19 mouse cellular contexts compared by ENCODE assay signal in the genomic region with DNA sequence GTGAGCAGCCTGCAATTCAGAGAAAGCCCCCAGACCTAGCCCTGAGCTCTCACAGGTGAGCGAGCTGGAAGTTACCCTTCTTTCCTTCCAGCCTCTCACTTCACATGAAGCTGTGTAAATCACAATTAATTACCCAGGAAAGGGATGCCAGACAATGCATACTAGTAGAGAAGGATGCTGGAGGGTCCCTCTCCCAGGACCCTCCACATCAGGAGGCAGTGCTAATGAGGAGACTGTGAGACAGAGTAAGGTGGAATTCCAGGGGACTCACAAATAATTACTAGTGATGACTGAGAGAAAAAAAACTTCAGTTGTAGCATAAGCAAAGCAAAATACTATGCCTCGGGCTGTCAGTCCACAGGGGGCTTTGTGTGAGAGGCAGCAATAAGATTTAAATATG.
"Had no signal": no experiment of that assay in that cellular context is flagged by ENCODE, and none has a peak within 500 bp of the region (broad histone marks: within the 10 kb centered on the region; RNA-seq: fewer than 3 reads in every experiment).

No protein-coding gene starts in this region.

- H3K4me1 ChIP-seq: kidney, embryonic 15.5 days; liver, embryonic 13.5 days; neural tube, embryonic 12.5 days; neural tube, embryonic 15.5 days had no signal

- H3K4me2 ChIP-seq: kidney, embryonic 15.5 days; liver, embryonic 13.5 days; neural tube, embryonic 12.5 days; neural tube, embryonic 15.5 days had no signal

- H3K4me3 ChIP-seq: kidney, embryonic 15.5 days; left cerebral cortex, adult 2 months; liver, embryonic 13.5 days; neural tube, embryonic 12.5 days; neural tube, embryonic 15.5 days had no signal

- H3K9me3 ChIP-seq: kidney, embryonic 15.5 days; liver, embryonic 13.5 days; neural tube, embryonic 12.5 days; neural tube, embryonic 15.5 days had no signal

- H3K36me3 ChIP-seq: kidney, embryonic 15.5 days; liver, embryonic 13.5 days; neural tube, embryonic 12.5 days; neural tube, embryonic 15.5 days had no signal

- H3K27ac ChIP-seq: kidney, embryonic 15.5 days; left cerebral cortex, adult 2 months; liver, embryonic 13.5 days; neural tube, embryonic 12.5 days; neural tube, embryonic 15.5 days; stomach, postnatal 0 days had no signal

- DNase-seq: kidney, adult 8-10 months; kidney, postnatal 10 days; kidney, postnatal 36 days; layer of hippocampus, postnatal 36 days; liver, embryonic 13.5 days; lung, adult 2 months; lung, postnatal 14 days; lung, postnatal 4 days; right cerebral cortex, adult 18-20 months; right cerebral cortex, postnatal 14 days; right cerebral cortex, postnatal 4 days; thymus, adult 2 months; thymus, postnatal 14 days; thymus, postnatal 4 days had no signal

- H3K9ac ChIP-seq: kidney, embryonic 15.5 days; liver, embryonic 13.5 days; neural tube, embryonic 12.5 days; neural tube, embryonic 15.5 days had no signal

- H3K27me3 ChIP-seq: kidney, embryonic 15.5 days; liver, embryonic 13.5 days; neural tube, embryonic 12.5 days; neural tube, embryonic 15.5 days had no signal
